Mouse (Mus musculus) midbrain, embryonic 12.5 days (tissue): ENCODE data around the gene Lrrc4c. TPM values are rescaled to one million over a fixed set of nuclear protein-coding genes. Genes with fewer than 3 reads are reported as not detected.

ENCODE experiments used
- ATAC-seq: fragments of 200-750 bp; cut with Nextera tagmentation; 2 replicates; pipeline ENCODE4 v1.8.0; 2017; ENCODE audit warnings: low read depth, moderate TSS enrichment, moderate library complexity; ENCODE audit not compliant: low FRiP score
- H3K27ac ChIP-seq: fragments of 300-500 bp; sonication (generic); replicated peaks from 2 replicates; pipeline ENCODE4 v1.5.1; 2016; ENCODE audit warnings: mild to moderate bottlenecking
- H3K27me3 ChIP-seq: fragments of 300-500 bp; sonication (generic); 2 replicates; pipeline ENCODE4 v1.6.1; 2016; ENCODE audit warnings: mild to moderate bottlenecking
- H3K36me3 ChIP-seq: fragments of 300-500 bp; sonication (generic); 2 replicates; pipeline ENCODE4 v1.6.1; 2016
- H3K4me1 ChIP-seq: fragments of 300-500 bp; sonication (generic); 2 replicates; pipeline ENCODE4 v1.6.1; 2016
- H3K4me2 ChIP-seq: fragments of 300-500 bp; sonication (generic); replicated peaks from 2 replicates; pipeline ENCODE4 v1.6.1; 2016; ENCODE audit warnings: mild to moderate bottlenecking, moderate library complexity
- H3K4me3 ChIP-seq: fragments of 300-500 bp; sonication (generic); 2 replicates; pipeline ENCODE4 v1.5.1; 2016; ENCODE audit warnings: mild to moderate bottlenecking
- H3K9ac ChIP-seq: fragments of 300-500 bp; sonication (generic); replicated peaks from 2 replicates; pipeline ENCODE4 v1.6.1; 2016; ENCODE audit warnings: mild to moderate bottlenecking, moderate library complexity
- H3K9me3 ChIP-seq: fragments of 300-500 bp; sonication (generic); 2 replicates; pipeline ENCODE4 v1.6.1; 2016; ENCODE audit warnings: mild to moderate bottlenecking
- WGBS: fragments of 180-500 bp; shearing (Covaris S2); methylation state at CpG from one replicate; pipeline ENCODE4 v1.1.7; 2016; 5-methylcytosine and 5-hydroxymethylcytosine counted together
- polyA plus RNA-seq: library from polyadenylated mRNA; unstranded; fragments of >200 nt; fragmentation: Nextera tagmentation; extraction: Ambion mirVana; gene quantifications from 2 replicates; pipeline ENCODE4 v1.2.1, GENCODE M21; 2016

The Lrrc4c gene
- 7.5 and 10.2 TPM in 2 replicates for polyA plus RNA-seq

DNA sequence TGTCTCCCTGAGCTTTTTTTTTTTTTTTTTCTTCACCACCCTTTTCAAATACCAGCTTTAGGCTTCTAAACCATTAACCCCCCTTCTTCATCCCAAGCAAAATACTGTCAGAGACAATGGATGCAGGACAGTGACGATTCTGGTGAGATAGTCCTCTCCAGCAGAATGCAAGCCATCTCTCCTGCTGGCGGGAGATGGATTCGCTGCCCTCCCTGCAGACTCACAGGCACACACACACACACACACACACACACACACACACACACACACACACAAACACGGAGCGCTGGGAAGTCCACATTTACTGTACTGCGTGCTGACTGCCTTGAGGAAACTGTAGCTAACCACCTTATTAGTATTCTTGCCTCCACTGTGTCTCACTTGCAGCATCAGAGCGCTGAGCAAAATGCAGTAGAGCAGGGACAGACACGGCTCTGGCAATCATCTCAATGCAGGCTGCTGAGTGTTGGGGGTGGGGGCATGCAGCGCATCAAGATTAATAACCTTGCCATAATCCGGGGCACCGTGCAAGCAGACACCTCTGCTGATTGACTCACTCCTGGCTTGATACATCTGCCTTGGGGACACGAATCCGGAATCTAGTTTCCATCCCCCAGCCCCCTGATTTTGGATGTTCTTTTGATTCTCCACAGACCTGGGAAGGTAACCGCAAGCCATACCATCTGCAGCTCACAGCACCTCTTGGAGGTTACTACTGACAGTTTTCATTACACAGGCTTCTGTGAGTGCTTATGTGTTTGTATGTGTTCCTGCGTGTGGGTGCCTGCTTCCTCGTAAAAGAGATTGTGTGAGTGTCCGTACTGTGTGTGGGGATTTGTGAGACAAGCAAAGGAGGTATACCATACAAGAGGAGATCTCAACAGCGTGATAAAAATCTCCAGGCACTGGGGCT lies at the start of gene Lrrc4c:
Gene Lrrc4c (plus strand): TSS at position 783 of the 913 bp plus-strand sequence.
- no peaks in the 10 kb centered on the region for H3K27me3 ChIP-seq
- peak within 1 kb of the TSS; percentile 55 for H3K9ac ChIP-seq
- H3K9me3 ChIP-seq, result no peaks in the 10 kb centered on the region
- 7% methylated on average over 18 of the region's 18 CpGs for WGBS
- no peaks in the 10 kb centered on the region for H3K36me3 ChIP-seq
- peak within 1 kb of the TSS; percentile 74 for H3K4me2 ChIP-seq
- H3K27ac ChIP-seq, result peak within 1 kb of the TSS; percentile 58
- peak within 1 kb of the TSS; percentile 47 for H3K4me3 ChIP-seq
- H3K4me1 ChIP-seq, result peaks cover 12% of the 10 kb centered on the region; the same call in 1 of the 2 replicates
- ATAC-seq, result peak; percentile 85

GRCm38 (mm10) chr2:96275061-96275460 lies 42.9 kb upstream of the Lrrc4c start:
- Histone ChIP-seq H3K9ac (no peak overlapping the region), H3K27ac (no peak overlapping the region), H3K4me2 (no peak overlapping the region), H3K4me1 (no peaks in the 10 kb centered on the region), H3K36me3 (no peaks in the 10 kb centered on the region), H3K27me3 (no peaks in the 10 kb centered on the region), H3K4me3 (no peak overlapping the region), H3K9me3 (no peaks in the 10 kb centered on the region)
- no peak for ATAC-seq
- WGBS, result 87% methylated on average over 1 of the region's 1 CpGs

GRCm38 (mm10) chr2:96282926-96283325 lies 35.0 kb upstream of the Lrrc4c start:
- no peak overlapping the region for H3K9ac ChIP-seq
- no peaks in the 10 kb centered on the region for H3K4me1 ChIP-seq
- no peaks in the 10 kb centered on the region for H3K9me3 ChIP-seq
- no peaks in the 10 kb centered on the region for H3K27me3 ChIP-seq
- H3K4me2 ChIP-seq, result no peak overlapping the region
- H3K36me3 ChIP-seq, result no peaks in the 10 kb centered on the region
- no peak for ATAC-seq
- no peak overlapping the region for H3K4me3 ChIP-seq
- 88% methylated on average over 5 of the region's 5 CpGs for WGBS
- no peak overlapping the region for H3K27ac ChIP-seq

GRCm38 (mm10) chr2:96287512-96287911 lies 30.5 kb upstream of the Lrrc4c start:
- no peaks in the 10 kb centered on the region for H3K4me1 ChIP-seq
- H3K27ac ChIP-seq, result no peak overlapping the region
- H3K36me3 ChIP-seq, result no peaks in the 10 kb centered on the region
- ATAC-seq, result 0 out of 2 replicates have a peak, but pooled peaks have one; percentile 38
- no peak overlapping the region for H3K9ac ChIP-seq
- WGBS, result 75% methylated on average over 4 of the region's 4 CpGs
- H3K27me3 ChIP-seq, result no peaks in the 10 kb centered on the region
- H3K4me3 ChIP-seq, result no peak overlapping the region
- no peak overlapping the region for H3K4me2 ChIP-seq
- H3K9me3 ChIP-seq, result no peaks in the 10 kb centered on the region

- Histone ChIP-seq H3K4me2 (no peak overlapping the region), H3K9me3 (no peaks in the 10 kb centered on the region), H3K4me3 (no peak overlapping the region), H3K27me3 (no peaks in the 10 kb centered on the region), H3K9ac (no peak overlapping the region), H3K4me1 (no peaks in the 10 kb centered on the region), H3K27ac (no peak overlapping the region), H3K36me3 (no peaks in the 10 kb centered on the region)
- no peak for ATAC-seq
- 83% methylated on average over 1 of the region's 1 CpGs for WGBS
Measured at GRCm38 (mm10) chr2:96290541-96290940, 27.4 kb upstream of the Lrrc4c start.

DNA sequence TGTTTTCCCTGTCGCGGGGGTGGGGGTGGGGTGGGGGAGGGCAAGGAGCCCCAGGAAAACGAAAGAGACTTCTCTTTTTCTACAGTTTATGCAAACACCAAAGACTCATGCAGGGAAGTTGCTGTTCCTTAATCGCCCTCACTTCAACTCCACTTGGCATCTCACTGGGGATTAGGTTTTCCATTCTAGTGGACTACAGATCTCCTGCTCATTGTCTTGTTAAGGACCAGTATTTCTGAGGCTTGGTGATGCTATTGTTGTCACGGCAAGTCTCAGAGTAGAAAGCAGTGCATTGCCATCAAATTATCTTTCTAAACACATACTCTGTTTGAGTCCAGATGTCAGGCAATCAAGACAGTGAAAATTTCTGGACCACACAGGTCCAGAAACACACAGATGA lies 2.9 kb upstream of the Lrrc4c start:
- ATAC-seq, result no peak
- no peak overlapping the region for H3K9ac ChIP-seq
- H3K27ac ChIP-seq, result no peak overlapping the region
- H3K9me3 ChIP-seq, result no peaks in the 10 kb centered on the region
- H3K36me3 ChIP-seq, result no peaks in the 10 kb centered on the region
- H3K4me3 ChIP-seq, result no peak overlapping the region
- no peaks in the 10 kb centered on the region for H3K27me3 ChIP-seq
- WGBS, result 3% methylated on average over 5 of the region's 5 CpGs
- H3K4me2 ChIP-seq, result no peak overlapping the region
- peaks cover 12% of the 10 kb centered on the region; the same call in 1 of the 2 replicates for H3K4me1 ChIP-seq

DNA sequence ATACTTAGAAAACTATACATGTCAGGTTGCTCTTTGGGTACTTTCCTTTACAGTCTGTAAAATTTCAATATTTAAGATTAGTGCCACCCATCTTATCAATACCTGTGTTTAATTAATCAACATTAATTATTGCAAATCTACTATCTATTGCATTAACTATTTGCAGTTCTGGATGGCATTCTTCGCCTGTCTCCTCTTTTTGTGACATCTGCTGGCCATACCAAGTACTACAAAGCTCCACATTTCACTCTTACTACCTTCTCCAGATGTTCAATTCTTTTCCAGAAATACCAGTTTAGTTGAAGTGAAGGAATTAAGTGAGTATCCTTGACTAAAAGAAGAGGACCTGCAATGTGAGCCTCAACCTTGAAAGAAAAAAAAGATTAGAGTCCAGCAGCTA lies 1.4 kb upstream of the Lrrc4c start:
- WGBS, result 19% methylated on average over 1 of the region's 1 CpGs

GRCm38 (mm10) chr2:96318556-96318955 lies 587 bp downstream of the Lrrc4c start:
- no peaks in the 10 kb centered on the region for H3K27me3 ChIP-seq
- H3K36me3 ChIP-seq, result no peaks in the 10 kb centered on the region
- peaks cover 12% of the 10 kb centered on the region; the same call in 1 of the 2 replicates for H3K4me1 ChIP-seq
- peak overlapping the region; percentile 55; the same call in 1 of the 2 replicates for H3K9ac ChIP-seq
- 10% methylated on average over 7 of the region's 7 CpGs for WGBS
- ATAC-seq, result no peak
- no peak overlapping the region for H3K27ac ChIP-seq
- H3K4me3 ChIP-seq, result peak overlapping the region; percentile 47
- H3K4me2 ChIP-seq, result peak overlapping the region; percentile 74
- H3K9me3 ChIP-seq, result no peaks in the 10 kb centered on the region

More for the DNA sequence above, 1.4 kb upstream of the Lrrc4c start:
- Histone ChIP-seq H3K9me3 (no peaks in the 10 kb centered on the region), H3K4me1 (peaks cover 12% of the 10 kb centered on the region; the same call in 1 of the 2 replicates), H3K27me3 (no peaks in the 10 kb centered on the region), H3K4me2 (no peak overlapping the region), H3K27ac (no peak overlapping the region), H3K4me3 (no peak overlapping the region), H3K36me3 (no peaks in the 10 kb centered on the region), H3K9ac (no peak overlapping the region)
- no peak for ATAC-seq

DNA sequence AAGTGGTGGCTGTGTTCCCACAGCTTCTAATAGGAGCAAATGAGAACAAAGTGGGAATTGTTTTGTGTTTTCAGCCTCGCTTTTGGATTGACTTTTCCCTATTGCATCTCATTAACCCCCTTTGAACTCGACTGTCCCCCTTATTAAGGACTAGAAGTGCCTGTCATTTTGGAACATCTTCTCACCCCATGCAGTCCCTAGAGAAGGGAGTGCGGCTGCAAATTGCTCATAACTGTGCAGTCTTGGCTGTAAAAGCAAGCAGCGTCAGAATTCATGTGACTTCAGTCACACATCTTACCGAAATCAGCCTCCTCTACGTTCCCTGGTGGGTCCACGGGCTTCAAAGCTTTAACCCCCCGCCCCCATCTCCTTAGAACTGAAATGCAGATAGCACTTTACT lies 1.2 kb downstream of the Lrrc4c start:
- H3K36me3 ChIP-seq, result no peaks in the 10 kb centered on the region
- H3K4me1 ChIP-seq, result peaks cover 12% of the 10 kb centered on the region; the same call in 1 of the 2 replicates
- no peaks in the 10 kb centered on the region for H3K27me3 ChIP-seq
- no peaks in the 10 kb centered on the region for H3K9me3 ChIP-seq
- H3K4me2 ChIP-seq, result peak overlapping the region; percentile 74
- 4% methylated on average over 8 of the region's 8 CpGs for WGBS
- no peak overlapping the region for H3K27ac ChIP-seq
- H3K4me3 ChIP-seq, result peak overlapping the region; percentile 30
- no peak overlapping the region for H3K9ac ChIP-seq
- ATAC-seq, result no peak

GRCm38 (mm10) chr2:96319649-96320048 lies 1.7 kb downstream of the Lrrc4c start:
- no peaks in the 10 kb centered on the region for H3K9me3 ChIP-seq
- no peaks in the 10 kb centered on the region for H3K36me3 ChIP-seq
- no peaks in the 10 kb centered on the region for H3K27me3 ChIP-seq
- no peak for ATAC-seq
- peak overlapping the region; percentile 74 for H3K4me2 ChIP-seq
- H3K27ac ChIP-seq, result no peak overlapping the region
- H3K9ac ChIP-seq, result no peak overlapping the region
- peak overlapping the region; percentile 30 for H3K4me3 ChIP-seq
- H3K4me1 ChIP-seq, result peaks cover 12% of the 10 kb centered on the region; the same call in 1 of the 2 replicates
- WGBS, result 37% methylated on average over 6 of the region's 6 CpGs

DNA sequence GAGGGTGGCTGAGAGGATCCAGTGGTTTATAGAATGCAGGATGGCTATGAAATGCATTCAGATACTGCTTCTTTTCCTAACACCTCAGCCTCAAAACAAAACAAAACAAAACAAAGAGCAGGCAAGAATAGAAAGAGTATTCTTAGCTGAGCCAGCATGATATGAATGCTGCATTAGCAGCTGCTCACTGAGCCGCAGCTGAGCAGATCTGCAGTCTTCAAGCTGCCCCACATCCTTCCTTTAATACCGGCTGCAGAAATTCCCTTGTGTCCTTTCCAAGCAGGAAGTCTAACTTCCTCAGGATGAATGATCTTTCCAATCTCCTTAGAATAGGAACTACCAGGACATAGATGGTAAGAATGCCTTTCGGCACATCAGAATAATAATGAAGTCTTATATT lies 16.7 kb downstream of the Lrrc4c start:
- no peak overlapping the region for H3K9ac ChIP-seq
- H3K27me3 ChIP-seq, result no peaks in the 10 kb centered on the region
- H3K9me3 ChIP-seq, result no peaks in the 10 kb centered on the region
- no peaks in the 10 kb centered on the region for H3K36me3 ChIP-seq
- 38% methylated on average over 3 of the region's 3 CpGs for WGBS
- peaks cover 4% of the 10 kb centered on the region; the same call in 1 of the 2 replicates for H3K4me1 ChIP-seq
- no peak overlapping the region for H3K27ac ChIP-seq
- no peak overlapping the region for H3K4me2 ChIP-seq
- H3K4me3 ChIP-seq, result no peak overlapping the region
- ATAC-seq, result 0 out of 2 replicates have a peak, but pooled peaks have one; percentile 36

DNA sequence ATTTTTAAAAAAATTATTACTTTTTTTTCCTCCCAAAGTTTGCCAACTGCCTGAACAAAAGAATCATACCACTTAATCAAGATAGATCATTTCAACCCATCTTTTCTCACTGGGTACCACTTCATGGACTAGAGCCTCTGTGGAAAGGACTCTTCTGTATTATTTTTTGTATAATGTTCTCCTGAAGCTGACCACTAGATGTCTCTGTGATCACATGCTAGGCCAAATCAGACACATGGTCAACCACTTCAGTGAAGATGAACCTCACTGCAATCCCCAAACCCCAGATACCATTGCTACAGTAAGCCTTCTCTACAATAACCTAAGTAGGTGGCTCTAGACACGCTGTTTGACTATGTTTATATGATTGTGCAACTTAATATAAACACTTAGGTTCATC lies 19.4 kb downstream of the Lrrc4c start:
- WGBS, result 74% methylated on average over 1 of the region's 1 CpGs
- H3K9me3 ChIP-seq, result no peaks in the 10 kb centered on the region
- H3K4me1 ChIP-seq, result peaks cover 4% of the 10 kb centered on the region; the same call in 1 of the 2 replicates
- H3K9ac ChIP-seq, result no peak overlapping the region
- H3K27ac ChIP-seq, result no peak overlapping the region
- H3K4me2 ChIP-seq, result no peak overlapping the region
- H3K4me3 ChIP-seq, result no peak overlapping the region
- H3K27me3 ChIP-seq, result no peaks in the 10 kb centered on the region
- peak; percentile 45; the same call in 1 of the 2 replicates for ATAC-seq
- H3K36me3 ChIP-seq, result no peaks in the 10 kb centered on the region
